Mouse (Mus musculus): ENCODE results near the gene Abhd14b. TPM values are rescaled to one million over a fixed set of nuclear protein-coding genes. Genes with fewer than 3 reads are reported as not detected.

Abhd14b gene
- polyA plus RNA-seq, 1 experiment from 2014 or later: 48.3 TPM

GRCm38 (mm10) chr9:106464751-106465541 is 17.7 kb downstream of the Abhd14b start:
- Histone ChIP-seq H3K9ac (replicated peaks; ENCODE audit: low read length) (peak overlapping the region; percentile 79), H3K9me3 (ENCODE audit: low read length) (no peaks in the 10 kb centered on the region), H3K27ac (ENCODE audit: low read length) (peak overlapping the region; percentile 62), H3K4me3 (ENCODE audit: low read length) (peak overlapping the region; percentile 58), H3K36me3 (ENCODE audit: insufficient read depth, low read length) (peaks cover 23% of the 10 kb centered on the region), H3K27me3 (ENCODE audit: insufficient read depth, low read length) (0 out of 2 replicates have a peak, but pooled peaks cover 3% of the 10 kb centered on the region), H3K4me2 (replicated peaks; ENCODE audit: low read depth, low read length) (peak overlapping the region; percentile 97), H3K4me1 (ENCODE audit: insufficient read depth, low read length) (peaks cover 24% of the 10 kb centered on the region)
- WGBS: 1% methylated on average over 87 of the region's 99 CpGs
- ATAC-seq (ENCODE audit: low FRiP score, low TSS enrichment): peak; percentile 65

GRCm38 (mm10) chr9:106465571-106466200 is 18.4 kb downstream of the Abhd14b start, which contains the start of gene Gpr62:
Gpr62 (minus strand) TSS chr9:106465938.
- Histone ChIP-seq H3K36me3 (ENCODE audit: insufficient read depth, low read length) (peaks cover 21% of the 10 kb centered on the region; the same call in 1 of the 2 replicates), H3K4me3 (ENCODE audit: low read length) (peak within 1 kb of the TSS; percentile 58), H3K4me2 (replicated peaks; ENCODE audit: low read depth, low read length) (peak within 1 kb of the TSS; percentile 97), H3K27ac (ENCODE audit: low read length) (peak within 1 kb of the TSS; percentile 62), H3K9ac (replicated peaks; ENCODE audit: low read length) (peak within 1 kb of the TSS; percentile 79), H3K4me1 (ENCODE audit: insufficient read depth, low read length) (peaks cover 18% of the 10 kb centered on the region), H3K9me3 (ENCODE audit: low read length) (no peaks in the 10 kb centered on the region), H3K27me3 (ENCODE audit: insufficient read depth, low read length) (0 out of 2 replicates have a peak, but pooled peaks cover 3% of the 10 kb centered on the region)
- peak; percentile 4; the same call in 1 of the 2 replicates for ATAC-seq (ENCODE audit: low FRiP score, low TSS enrichment)
- 28% methylated on average over 26 of the region's 26 CpGs for WGBS

- no peak overlapping the region for H3K4me3 ChIP-seq (ENCODE audit: low read length)
- H3K9me3 ChIP-seq (ENCODE audit: low read length): no peaks in the 10 kb centered on the region
- no peak overlapping the region for H3K4me2 ChIP-seq (replicated peaks; ENCODE audit: low read depth, low read length)
- H3K4me1 ChIP-seq (ENCODE audit: insufficient read depth, low read length): peaks cover 15% of the 10 kb centered on the region
- H3K36me3 ChIP-seq (ENCODE audit: insufficient read depth, low read length): peaks cover 16% of the 10 kb centered on the region; the same call in 1 of the 2 replicates
- WGBS: 90% methylated on average over 6 of the region's 6 CpGs
- no peak overlapping the region for H3K9ac ChIP-seq (replicated peaks; ENCODE audit: low read length)
- no peak for ATAC-seq (ENCODE audit: low FRiP score, low TSS enrichment)
- no peak overlapping the region for H3K27ac ChIP-seq (ENCODE audit: low read length)
- 0 out of 2 replicates have a peak, but pooled peaks cover 3% of the 10 kb centered on the region for H3K27me3 ChIP-seq (ENCODE audit: insufficient read depth, low read length)
These were observed 19.5 kb downstream of the Abhd14b start for GRCm38 (mm10) chr9:106466721-106467120.

- no peak overlapping the region for H3K4me3 ChIP-seq (ENCODE audit: low read length)
- no peak for ATAC-seq (ENCODE audit: low FRiP score, low TSS enrichment)
- H3K36me3 ChIP-seq (ENCODE audit: insufficient read depth, low read length): peaks cover 9% of the 10 kb centered on the region; the same call in 1 of the 2 replicates
- no peaks in the 10 kb centered on the region for H3K9me3 ChIP-seq (ENCODE audit: low read length)
- H3K4me1 ChIP-seq (ENCODE audit: insufficient read depth, low read length): peaks cover 20% of the 10 kb centered on the region
- no peak overlapping the region for H3K27ac ChIP-seq (ENCODE audit: low read length)
- 0 out of 2 replicates have a peak, but pooled peaks cover 3% of the 10 kb centered on the region for H3K27me3 ChIP-seq (ENCODE audit: insufficient read depth, low read length)
- H3K9ac ChIP-seq (replicated peaks; ENCODE audit: low read length): no peak overlapping the region
- no peak overlapping the region for H3K4me2 ChIP-seq (replicated peaks; ENCODE audit: low read depth, low read length)
- WGBS: 89% methylated on average over 7 of the region's 7 CpGs
These were observed 20.5 kb downstream of the Abhd14b start for GRCm38 (mm10) chr9:106467746-106468145.

GRCm38 (mm10) chr9:106469317-106469716 is 22.1 kb downstream of the Abhd14b start:
- no peak overlapping the region for H3K4me2 ChIP-seq (replicated peaks; ENCODE audit: low read depth, low read length)
- H3K4me3 ChIP-seq (ENCODE audit: low read length): no peak overlapping the region
- H3K9me3 ChIP-seq (ENCODE audit: low read length): no peaks in the 10 kb centered on the region
- no peak overlapping the region for H3K9ac ChIP-seq (replicated peaks; ENCODE audit: low read length)
- 61% methylated on average over 6 of the region's 6 CpGs for WGBS
- H3K36me3 ChIP-seq (ENCODE audit: insufficient read depth, low read length): no peaks in the 10 kb centered on the region
- peaks cover 28% of the 10 kb centered on the region for H3K4me1 ChIP-seq (ENCODE audit: insufficient read depth, low read length)
- no peaks in the 10 kb centered on the region for H3K27me3 ChIP-seq (ENCODE audit: insufficient read depth, low read length)
- no peak for ATAC-seq (ENCODE audit: low FRiP score, low TSS enrichment)
- no peak overlapping the region for H3K27ac ChIP-seq (ENCODE audit: low read length)

GRCm38 (mm10) chr9:106469776-106470175 is 22.5 kb downstream of the Abhd14b start:
- Histone ChIP-seq H3K27me3 (ENCODE audit: insufficient read depth, low read length) (no peaks in the 10 kb centered on the region), H3K4me3 (ENCODE audit: low read length) (no peak overlapping the region), H3K4me1 (ENCODE audit: insufficient read depth, low read length) (peaks cover 28% of the 10 kb centered on the region), H3K9ac (replicated peaks; ENCODE audit: low read length) (no peak overlapping the region), H3K36me3 (ENCODE audit: insufficient read depth, low read length) (no peaks in the 10 kb centered on the region), H3K27ac (ENCODE audit: low read length) (no peak overlapping the region), H3K9me3 (ENCODE audit: low read length) (no peaks in the 10 kb centered on the region), H3K4me2 (replicated peaks; ENCODE audit: low read depth, low read length) (no peak overlapping the region)
- no peak for ATAC-seq (ENCODE audit: low FRiP score, low TSS enrichment)
- WGBS: 63% methylated on average over 9 of the region's 9 CpGs

- 70% methylated on average over 14 of the region's 14 CpGs for WGBS
- no peak overlapping the region for H3K27ac ChIP-seq (ENCODE audit: low read length)
- H3K9me3 ChIP-seq (ENCODE audit: low read length): no peaks in the 10 kb centered on the region
- ATAC-seq (ENCODE audit: low FRiP score, low TSS enrichment): no peak
- no peak overlapping the region; the same call in 1 of the 2 replicates for H3K9ac ChIP-seq (replicated peaks; ENCODE audit: low read length)
- 0 out of 2 replicates have a peak overlapping the region, but pooled peaks have one; percentile 21 for H3K4me3 ChIP-seq (ENCODE audit: low read length)
- H3K4me1 ChIP-seq (ENCODE audit: insufficient read depth, low read length): peaks cover 31% of the 10 kb centered on the region
- H3K4me2 ChIP-seq (replicated peaks; ENCODE audit: low read depth, low read length): peak overlapping the region; percentile 41
- H3K27me3 ChIP-seq (ENCODE audit: insufficient read depth, low read length): no peaks in the 10 kb centered on the region
- no peaks in the 10 kb centered on the region for H3K36me3 ChIP-seq (ENCODE audit: insufficient read depth, low read length)
These were observed 23.9 kb downstream of the Abhd14b start for GRCm38 (mm10) chr9:106470991-106471750.

- ATAC-seq (ENCODE audit: low FRiP score, low TSS enrichment): 0 out of 2 replicates have a peak, but pooled peaks have one; percentile 5
- Histone ChIP-seq H3K27ac (ENCODE audit: low read length) (0 out of 2 replicates have a peak overlapping the region, but pooled peaks have one; percentile 13), H3K9ac (replicated peaks; ENCODE audit: low read length) (no peak overlapping the region; the same call in 1 of the 2 replicates), H3K36me3 (ENCODE audit: insufficient read depth, low read length) (no peaks in the 10 kb centered on the region), H3K4me1 (ENCODE audit: insufficient read depth, low read length) (peaks cover 34% of the 10 kb centered on the region), H3K27me3 (ENCODE audit: insufficient read depth, low read length) (no peaks in the 10 kb centered on the region), H3K4me3 (ENCODE audit: low read length) (peak overlapping the region; percentile 21; the same call in 1 of the 2 replicates), H3K4me2 (replicated peaks; ENCODE audit: low read depth, low read length) (peak overlapping the region; percentile 41), H3K9me3 (ENCODE audit: low read length) (no peaks in the 10 kb centered on the region)
- WGBS: 19% methylated on average over 5 of the region's 5 CpGs
These were observed 24.6 kb downstream of the Abhd14b start for GRCm38 (mm10) chr9:106471892-106472291.

GRCm38 (mm10) chr9:106472321-106472720 is 25.1 kb downstream of the Abhd14b start:
- no peak for ATAC-seq (ENCODE audit: low FRiP score, low TSS enrichment)
- Histone ChIP-seq H3K9ac (replicated peaks; ENCODE audit: low read length) (peak overlapping the region; percentile 31), H3K4me1 (ENCODE audit: insufficient read depth, low read length) (peaks cover 34% of the 10 kb centered on the region), H3K27me3 (ENCODE audit: insufficient read depth, low read length) (no peaks in the 10 kb centered on the region), H3K4me3 (ENCODE audit: low read length) (no peak overlapping the region), H3K4me2 (replicated peaks; ENCODE audit: low read depth, low read length) (peak overlapping the region; percentile 41; the same call in 1 of the 2 replicates), H3K36me3 (ENCODE audit: insufficient read depth, low read length) (no peaks in the 10 kb centered on the region), H3K27ac (ENCODE audit: low read length) (0 out of 2 replicates have a peak overlapping the region, but pooled peaks have one; percentile 13), H3K9me3 (ENCODE audit: low read length) (no peaks in the 10 kb centered on the region)
- WGBS: 67% methylated on average over 4 of the region's 4 CpGs
